Mouse (Mus musculus): ENCODE data around the gene Bnc2. TPM values are rescaled to one million over a fixed set of nuclear protein-coding genes. Genes with fewer than 3 reads are reported as not detected.

Bnc2 gene
- total RNA-seq, 2 experiments from 2014 or later: 2.4 to 3.0 TPM

- intact Hi-C loops (cut with DNase I): no loop called here
- no peak for DNase-seq (ENCODE audit: low spot score in 2 of 2)
These were observed 316.9 kb downstream of the Bnc2 start for GRCm38 (mm10) chr4:84358204-84358603.

GRCm38 (mm10) chr4:84357382-84357781 lies 317.7 kb downstream of the Bnc2 start:
- intact Hi-C loops (cut with DNase I): no loop called here

GRCm38 (mm10) chr4:84356468-84357153 lies 318.5 kb downstream of the Bnc2 start:
- intact Hi-C loops (cut with DNase I): no loop called here
- DNase-seq (ENCODE audit: low spot score in 2 of 2): no peak

More at GRCm38 (mm10) chr4:84357382-84357781, 317.7 kb downstream of the Bnc2 start:
- DNase-seq (ENCODE audit: low spot score in 2 of 2): no peak

GRCm38 (mm10) chr4:84352656-84353055 lies 322.4 kb downstream of the Bnc2 start:
- DNase-seq (ENCODE audit: low spot score in 2 of 2): no peak
- intact Hi-C loops (cut with DNase I): no loop called here

GRCm38 (mm10) chr4:84349536-84349935 lies 325.5 kb downstream of the Bnc2 start:
- intact Hi-C loops (cut with DNase I): no loop called here
- no peak for DNase-seq (ENCODE audit: low spot score in 2 of 2)

- intact Hi-C loops (cut with DNase I): no loop called here
- DNase-seq (ENCODE audit: low spot score in 2 of 2): no peak
These were observed 335.9 kb downstream of the Bnc2 start for GRCm38 (mm10) chr4:84339172-84339571.

- no peak for DNase-seq (ENCODE audit: low spot score in 2 of 2)
- intact Hi-C loops (cut with DNase I): no loop called here
These were observed 343.1 kb downstream of the Bnc2 start for GRCm38 (mm10) chr4:84331995-84332394.

GRCm38 (mm10) chr4:84331450-84331849 lies 343.6 kb downstream of the Bnc2 start:
- intact Hi-C loops (cut with DNase I): no loop called here
- DNase-seq (ENCODE audit: low spot score in 2 of 2): peak; percentile 4

GRCm38 (mm10) chr4:84330509-84330908 lies 344.6 kb downstream of the Bnc2 start:
- DNase-seq (ENCODE audit: low spot score in 2 of 2): no peak
- intact Hi-C loops (cut with DNase I): no loop called here

GRCm38 (mm10) chr4:84329651-84330050 lies 345.4 kb downstream of the Bnc2 start:
- intact Hi-C loops (cut with DNase I): no loop called here
- DNase-seq (ENCODE audit: low spot score in 2 of 2): no peak

- intact Hi-C loops (cut with DNase I): no loop called here
- DNase-seq (ENCODE audit: low spot score in 2 of 2): no peak
These were observed 350.7 kb downstream of the Bnc2 start for GRCm38 (mm10) chr4:84324371-84324770.

- intact Hi-C loops (cut with DNase I): no loop called here
These were observed 353.5 kb downstream of the Bnc2 start for GRCm38 (mm10) chr4:84321598-84321997.

GRCm38 (mm10) chr4:84317421-84317820 lies 357.7 kb downstream of the Bnc2 start:
- intact Hi-C loops (cut with DNase I): no loop called here
- no peak for DNase-seq (ENCODE audit: low spot score in 2 of 2)

More at GRCm38 (mm10) chr4:84321598-84321997, 353.5 kb downstream of the Bnc2 start:
- DNase-seq (ENCODE audit: low spot score in 2 of 2): no peak

- intact Hi-C loops (cut with DNase I): no loop called here
- no peak for DNase-seq (ENCODE audit: low spot score in 2 of 2)
These were observed 363.7 kb downstream of the Bnc2 start for GRCm38 (mm10) chr4:84311371-84311770.

- intact Hi-C loops (cut with DNase I): no loop called here
- no peak for DNase-seq (ENCODE audit: low spot score in 2 of 2)
These were observed 364.2 kb downstream of the Bnc2 start for GRCm38 (mm10) chr4:84310851-84311250.

GRCm38 (mm10) chr4:84308226-84308862 lies 366.7 kb downstream of the Bnc2 start:
- DNase-seq (ENCODE audit: low spot score in 2 of 2): no peak
- intact Hi-C loops (cut with DNase I): no loop called here

- DNase-seq (ENCODE audit: low spot score in 2 of 2): no peak
- intact Hi-C loops (cut with DNase I): no loop called here
These were observed 368.0 kb downstream of the Bnc2 start for GRCm38 (mm10) chr4:84306928-84307606.

- intact Hi-C loops (cut with DNase I): no loop called here
- DNase-seq (ENCODE audit: low spot score in 2 of 2): no peak
These were observed 372.1 kb downstream of the Bnc2 start for GRCm38 (mm10) chr4:84302949-84303348.

- intact Hi-C loops (cut with DNase I): no loop called here
These were observed 389.9 kb downstream of the Bnc2 start for GRCm38 (mm10) chr4:84285153-84285552.

GRCm38 (mm10) chr4:84282651-84283050 lies 392.4 kb downstream of the Bnc2 start:
- intact Hi-C loops (cut with DNase I): no loop called here
- no peak for DNase-seq (ENCODE audit: low spot score in 2 of 2)

More at GRCm38 (mm10) chr4:84285153-84285552, 389.9 kb downstream of the Bnc2 start:
- no peak for DNase-seq (ENCODE audit: low spot score in 2 of 2)

GRCm38 (mm10) chr4:84278156-84278555 lies 396.9 kb downstream of the Bnc2 start:
- DNase-seq (ENCODE audit: low spot score in 2 of 2): no peak
- intact Hi-C loops (cut with DNase I): no loop called here
